Mouse (Mus musculus): ENCODE measurements at regions not wholly inside any gene's neighbourhood (a gene's known extent, or its start where the extent isn't known, plus 50 kb on each side); places are given as distances from the start of the nearest gene placed in this dataset.

DNA sequence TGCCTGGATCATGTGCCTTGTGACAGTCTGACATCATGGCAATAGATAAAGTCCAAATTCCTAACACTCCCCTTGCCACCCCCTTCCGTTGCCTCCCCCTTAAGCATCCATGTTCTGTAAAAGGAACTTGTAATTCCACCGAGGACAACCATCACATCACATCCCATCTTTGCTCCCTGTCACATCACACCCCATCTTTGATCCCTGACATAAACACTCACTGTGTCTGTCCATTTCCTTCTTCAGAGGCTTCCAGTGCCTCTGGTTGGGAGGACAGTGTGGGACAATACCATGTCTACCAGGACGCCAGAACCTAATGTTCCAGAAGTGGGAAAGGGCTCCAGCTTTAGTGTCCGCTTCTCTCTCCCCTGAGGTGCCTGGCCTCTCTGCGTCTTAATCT lies 223.6 kb downstream of the Tex36 start:
- no peak for DNase-seq (ENCODE audit: low read depth, low spot score)

DNA sequence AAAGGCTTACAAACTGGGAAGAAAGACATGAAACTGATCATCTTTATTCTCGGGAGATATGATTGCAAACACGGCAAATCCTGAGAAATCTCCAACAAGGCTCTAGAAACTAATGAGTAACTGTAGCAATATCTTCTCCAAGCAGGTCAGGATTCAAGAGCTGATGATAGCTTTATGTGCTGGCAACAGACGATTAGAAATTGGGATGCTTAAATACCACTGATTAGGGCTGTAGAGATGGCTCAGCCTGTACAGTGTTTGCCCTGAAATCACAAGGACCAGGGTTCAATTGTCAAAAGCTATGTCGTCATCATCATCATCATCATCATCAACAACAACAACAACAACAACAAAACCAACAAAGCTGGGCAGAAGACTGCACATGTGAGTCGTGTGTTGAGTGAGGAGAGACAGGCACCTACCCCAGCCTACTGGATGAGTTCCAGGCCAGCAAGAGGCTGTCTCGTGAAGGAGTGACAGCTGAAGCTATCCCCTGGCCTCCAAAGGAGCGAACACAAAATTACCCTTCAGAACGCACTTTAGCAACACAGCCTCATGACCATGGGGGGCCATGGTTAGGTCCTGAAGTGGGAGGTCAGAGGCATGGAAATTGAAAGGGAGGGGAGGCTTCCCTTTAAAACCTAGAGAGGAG lies 225.0 kb downstream of the Tex36 start:
- DNase-seq (ENCODE audit: low read depth, low spot score): no peak

DNA sequence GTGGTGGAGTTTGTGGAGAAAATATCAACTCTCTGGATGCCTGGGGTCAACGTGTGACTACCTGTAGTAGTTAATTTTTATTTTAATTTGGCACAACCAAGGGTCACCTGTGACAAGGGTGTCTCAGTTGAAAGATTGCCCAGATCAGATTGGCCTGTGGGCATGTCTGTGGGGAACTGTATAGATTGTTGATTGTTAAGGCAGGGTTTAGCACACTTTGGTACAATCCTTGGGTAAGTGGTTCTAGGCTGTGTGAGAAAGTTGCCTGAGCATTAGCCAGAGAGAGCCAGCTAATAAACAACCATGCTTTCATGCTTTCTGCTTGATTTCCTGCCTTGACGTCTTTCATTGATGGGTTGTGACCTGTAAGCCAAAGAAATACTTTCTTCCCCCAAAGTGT lies 229.3 kb downstream of the Tex36 start:
- no peak for DNase-seq (ENCODE audit: low read depth, low spot score)

GRCm38 (mm10) chr7:133370542-133370941 lies 231.4 kb downstream of the Tex36 start:
- DNase-seq (ENCODE audit: low read depth, low spot score): no peak

- no peak for DNase-seq (ENCODE audit: low read depth, low spot score)
These were observed 237.4 kb downstream of the Tex36 start for GRCm38 (mm10) chr7:133364601-133365000.

DNA sequence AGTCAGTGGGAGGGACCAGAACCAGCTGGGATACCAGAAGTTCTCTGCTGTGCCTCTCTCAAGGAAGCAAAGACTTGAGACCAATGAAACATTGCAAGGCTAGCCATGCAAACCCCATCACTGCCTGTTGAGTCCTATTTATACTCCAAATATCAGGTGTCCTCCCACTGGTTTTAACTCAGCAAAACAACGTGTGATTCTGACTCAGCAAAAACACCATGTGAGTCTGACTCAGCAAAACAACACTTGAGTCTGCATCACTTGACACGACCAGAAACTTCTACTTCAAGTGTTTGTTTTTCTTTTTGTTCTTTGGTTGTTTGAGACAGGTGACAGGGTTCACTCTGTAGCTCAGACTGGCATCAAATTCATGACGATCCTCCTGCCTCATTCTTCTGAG lies 204.6 kb upstream of the Ctbp2 start:
- DNase-seq (ENCODE audit: low read depth, low spot score): no peak

DNA sequence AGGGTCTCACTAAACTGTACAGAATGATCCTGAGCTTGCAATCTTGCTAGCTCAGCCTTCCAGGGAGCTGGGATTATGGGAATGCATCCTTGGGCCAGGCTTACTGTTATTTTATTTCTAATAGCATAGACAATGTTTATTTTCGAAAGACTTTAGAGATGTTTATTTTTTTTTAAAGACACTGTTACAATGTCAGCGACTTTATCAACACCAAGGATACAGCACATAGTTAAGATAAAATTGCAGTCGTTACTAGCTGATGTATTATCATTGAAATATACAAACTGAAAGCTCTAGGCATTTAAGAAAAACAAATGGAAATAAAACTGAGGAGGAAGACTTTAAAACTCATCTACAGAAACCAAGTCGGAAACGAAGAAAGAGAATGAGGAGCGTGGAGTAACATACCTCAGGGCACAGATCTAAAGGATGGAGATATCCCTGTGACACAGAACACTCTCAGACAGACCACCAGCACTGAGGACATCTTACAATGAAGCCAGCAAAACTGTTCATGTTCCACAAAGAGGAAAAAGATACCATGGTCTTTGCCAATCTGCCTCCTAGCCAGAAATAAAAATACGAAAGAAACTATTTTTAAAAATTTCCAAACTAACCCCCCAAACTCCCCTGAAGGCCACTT lies 201.5 kb upstream of the Ctbp2 start:
- no peak for DNase-seq (ENCODE audit: low read depth, low spot score)

GRCm38 (mm10) chr7:133323955-133324354 lies 199.8 kb upstream of the Ctbp2 start:
- DNase-seq (ENCODE audit: low read depth, low spot score): no peak

- DNase-seq (ENCODE audit: low read depth, low spot score): no peak
These were observed 193.4 kb upstream of the Ctbp2 start for GRCm38 (mm10) chr7:133317511-133317910.

DNA sequence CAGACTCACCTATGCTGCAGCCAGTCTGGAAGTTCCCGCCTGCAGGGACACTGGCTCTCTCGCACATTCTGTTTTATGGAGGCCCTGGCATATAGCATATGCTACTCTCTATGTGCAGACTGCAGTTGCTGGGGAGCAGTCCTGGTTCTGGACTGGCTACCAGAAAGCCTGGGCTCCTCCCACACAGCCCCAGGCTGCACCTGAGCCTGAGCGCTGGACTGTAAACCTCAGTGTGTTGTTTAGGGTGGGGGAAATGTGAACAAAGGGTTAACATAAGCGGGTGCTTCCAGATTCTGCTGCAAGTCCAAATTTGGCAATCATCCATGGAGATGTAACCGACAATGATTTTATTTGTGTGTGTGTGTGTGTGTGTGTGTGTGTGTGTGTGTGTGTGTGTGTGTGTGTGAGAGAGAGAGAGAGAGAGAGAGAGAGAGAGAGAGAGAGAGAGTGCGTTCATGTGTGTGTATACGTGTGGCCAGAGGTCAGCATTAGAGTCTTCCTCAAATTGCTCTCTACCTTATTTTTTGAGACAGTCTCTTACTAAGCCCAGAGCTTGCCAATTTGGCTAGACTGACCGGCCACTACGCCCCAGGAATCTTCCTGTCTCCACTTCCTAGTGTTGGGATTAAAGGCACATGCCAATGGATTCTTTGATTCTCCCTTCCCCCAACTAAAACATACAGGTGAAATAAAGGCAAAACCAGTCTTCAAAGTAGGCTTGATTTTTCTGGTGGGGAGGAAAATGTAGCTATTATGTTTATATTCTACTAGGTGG lies 192.7 kb upstream of the Ctbp2 start:
- DNase-seq (ENCODE audit: low read depth, low spot score): no peak

DNA sequence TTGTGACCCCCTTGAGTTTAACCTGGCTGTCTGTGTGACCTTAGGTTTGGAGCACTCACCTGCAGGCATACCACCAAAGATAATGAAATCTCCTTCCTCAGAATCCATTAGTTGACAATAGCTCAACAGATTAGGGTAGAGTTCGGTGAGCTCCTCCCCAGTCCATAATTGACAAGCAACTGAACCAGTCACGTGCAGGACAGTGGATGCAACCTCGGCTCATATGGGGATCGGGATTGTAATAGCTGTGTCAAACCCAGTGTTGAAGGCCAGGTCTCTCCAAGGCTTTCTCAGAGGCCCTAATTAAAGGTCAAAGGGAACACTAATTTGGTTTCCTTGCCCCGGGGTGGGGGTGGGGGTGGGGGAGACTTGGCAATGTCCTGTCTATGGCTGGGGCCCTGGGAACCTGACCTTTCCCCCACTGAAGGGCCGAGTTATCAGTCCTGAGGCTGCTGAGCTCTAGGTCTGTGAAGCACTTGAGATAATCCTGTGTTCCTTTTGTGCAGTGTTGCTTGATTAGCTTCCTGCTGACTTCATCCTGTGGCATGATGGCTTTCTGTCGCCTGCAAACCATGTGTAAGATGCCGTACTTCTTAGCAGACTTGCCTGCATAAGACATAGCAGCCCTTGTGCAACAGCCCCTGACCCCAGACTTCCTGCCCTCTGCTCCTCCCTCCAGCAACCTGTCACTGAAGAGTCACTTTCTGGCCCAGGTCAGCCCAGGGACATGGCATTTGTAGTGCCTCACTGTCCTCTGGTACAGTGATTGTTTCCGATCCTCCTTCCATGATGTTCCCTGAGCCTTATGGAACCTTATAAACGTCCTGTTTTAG lies 191.3 kb upstream of the Ctbp2 start:
- no peak for DNase-seq (ENCODE audit: low read depth, low spot score)

- no peak for DNase-seq (ENCODE audit: low read depth, low spot score)
These were observed 189.0 kb upstream of the Ctbp2 start for GRCm38 (mm10) chr7:133313115-133313514.

DNA sequence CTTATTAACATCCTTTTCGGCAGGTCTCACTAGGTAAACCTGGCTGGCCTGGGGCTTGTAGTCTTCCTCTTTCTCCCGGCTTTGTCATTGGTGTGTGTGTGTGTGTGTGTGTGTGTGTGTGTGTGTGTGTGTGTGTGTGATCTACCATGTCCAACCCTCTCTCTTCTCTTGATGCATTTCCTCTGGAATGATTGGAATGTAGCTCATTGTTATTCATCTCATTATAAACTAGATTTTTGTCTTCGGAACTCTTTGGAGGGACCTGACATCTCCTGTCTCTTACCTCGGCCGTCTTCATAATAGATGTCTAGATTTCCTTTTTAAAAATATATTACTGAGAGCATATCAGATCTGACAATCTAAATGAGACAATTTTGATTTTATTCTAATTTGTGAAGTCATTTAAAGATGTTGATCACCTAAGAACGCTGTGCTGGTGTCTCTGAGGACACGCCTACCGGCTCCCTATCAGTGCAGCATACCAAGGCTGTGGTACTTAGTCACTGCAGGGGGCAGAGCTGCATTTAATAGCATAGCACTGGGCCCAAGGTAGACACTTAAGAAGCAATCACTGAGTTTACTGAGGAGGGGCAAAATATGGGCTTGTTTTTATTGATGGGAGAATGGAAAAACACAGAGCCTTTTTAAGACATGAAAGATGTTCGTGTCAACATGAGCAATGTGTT lies 187.1 kb upstream of the Ctbp2 start:
- no peak for DNase-seq (ENCODE audit: low read depth, low spot score)

GRCm38 (mm10) chr7:133304461-133304860 lies 180.3 kb upstream of the Ctbp2 start:
- no peak for DNase-seq (ENCODE audit: low read depth, low spot score)

- DNase-seq (ENCODE audit: low read depth, low spot score): no peak
These were observed 166.3 kb upstream of the Ctbp2 start for GRCm38 (mm10) chr7:133290471-133290870.

GRCm38 (mm10) chr7:133288236-133288635 lies 164.1 kb upstream of the Ctbp2 start:
- DNase-seq (ENCODE audit: low read depth, low spot score): no peak

DNA sequence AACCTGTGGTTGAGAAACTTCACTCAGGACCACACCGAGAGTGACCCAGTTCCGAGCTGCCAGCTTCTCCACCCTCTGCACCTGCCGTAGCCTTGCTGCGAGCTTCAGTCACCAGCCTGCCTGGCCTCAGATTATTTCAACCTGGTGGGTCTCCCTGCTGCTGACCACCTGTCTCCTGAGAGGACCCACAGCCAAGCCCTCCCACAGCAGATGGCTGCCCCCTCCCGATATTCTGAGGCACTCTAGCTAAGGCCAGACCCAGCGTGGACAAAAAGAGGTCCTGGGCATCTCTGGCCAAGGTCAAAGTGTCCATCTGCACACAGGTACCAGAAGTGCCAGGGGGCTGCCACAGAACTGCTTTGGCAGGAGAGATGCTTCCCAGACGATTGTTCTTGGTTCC lies 162.7 kb upstream of the Ctbp2 start:
- no peak for DNase-seq (ENCODE audit: low read depth, low spot score)

- DNase-seq (ENCODE audit: low read depth, low spot score): no peak
These were observed 162.1 kb upstream of the Ctbp2 start for GRCm38 (mm10) chr7:133286216-133286615.

- no peak for DNase-seq (ENCODE audit: low read depth, low spot score)
These were observed 138.0 kb upstream of the Ctbp2 start for GRCm38 (mm10) chr7:133262161-133262560.

- DNase-seq (ENCODE audit: low read depth, low spot score): no peak
These were observed 135.0 kb upstream of the Ctbp2 start for GRCm38 (mm10) chr7:133259143-133259542.

- DNase-seq (ENCODE audit: low read depth, low spot score): no peak
These were observed 132.7 kb upstream of the Ctbp2 start for GRCm38 (mm10) chr7:133256831-133257230.
